Mouse (Mus musculus): ENCODE measurements around the gene Pnma1. TPM values are rescaled to one million over a fixed set of nuclear protein-coding genes. Genes with fewer than 3 reads are reported as not detected.

The Pnma1 gene
- polyA plus RNA-seq, 1 experiment from 2014 or later: 5.5 TPM

Other genes starting within 250 kb of the Pnma1 start
- 22.1 and 23.6 TPM in 2 replicates for gene Numb, start 226.6 kb downstream of the Pnma1 start, polyA plus RNA-seq (2015; fragmentation: Nextera tagmentation; extraction: Ambion mirVana)
- gene Riox1, start 197.9 kb downstream of the Pnma1 start, polyA plus RNA-seq (2015; fragmentation: Nextera tagmentation; extraction: Ambion mirVana): 9.1 and 12.1 TPM in 2 replicates
- gene Heatr4, start 163.6 kb downstream of the Pnma1 start, polyA plus RNA-seq (2015; fragmentation: Nextera tagmentation; extraction: Ambion mirVana): not detected in 2 replicates
- gene Acot2, start 160.6 kb downstream of the Pnma1 start, polyA plus RNA-seq (2015; fragmentation: Nextera tagmentation; extraction: Ambion mirVana): 10.6 and 11.8 TPM in 2 replicates
- 64.6 and 66.8 TPM in 2 replicates for gene Acot1, start 139.0 kb downstream of the Pnma1 start, polyA plus RNA-seq (2015; fragmentation: Nextera tagmentation; extraction: Ambion mirVana)
- 0.05 and 0.09 TPM in 2 replicates for gene Acot4, start 110.1 kb downstream of the Pnma1 start, polyA plus RNA-seq (2015; fragmentation: Nextera tagmentation; extraction: Ambion mirVana)
- gene Gm49366, start 109.6 kb downstream of the Pnma1 start, polyA plus RNA-seq (2015; fragmentation: Nextera tagmentation; extraction: Ambion mirVana): not detected in 2 replicates
- gene Acot3, start 96.3 kb downstream of the Pnma1 start, polyA plus RNA-seq (2015; fragmentation: Nextera tagmentation; extraction: Ambion mirVana): 0.70 and 1.0 TPM in 2 replicates
- gene Acot5, start 79.2 kb downstream of the Pnma1 start, polyA plus RNA-seq (2015; fragmentation: Nextera tagmentation; extraction: Ambion mirVana): not detected in 2 replicates
- 0.81 and 0.96 TPM in 2 replicates for gene Acot6, start 47.8 kb downstream of the Pnma1 start, polyA plus RNA-seq (2015; fragmentation: Nextera tagmentation; extraction: Ambion mirVana)
- gene Dnal1, start 34.1 kb downstream of the Pnma1 start, polyA plus RNA-seq (2015; fragmentation: Nextera tagmentation; extraction: Ambion mirVana): 7.8 and 9.7 TPM in 2 replicates
- gene Elmsan1, start 70.4 kb upstream of the Pnma1 start, polyA plus RNA-seq (2015; fragmentation: Nextera tagmentation; extraction: Ambion mirVana): 3.6 and 5.2 TPM in 2 replicates
- gene Ptgr2, start 136.7 kb upstream of the Pnma1 start, polyA plus RNA-seq (2015; fragmentation: Nextera tagmentation; extraction: Ambion mirVana): 14.0 and 16.4 TPM in 2 replicates
- 103 TPM in 2 replicates for gene Zfp410, start 168.4 kb upstream of the Pnma1 start, polyA plus RNA-seq (2015; fragmentation: Nextera tagmentation; extraction: Ambion mirVana)
- gene Coq6, start 213.2 kb upstream of the Pnma1 start, polyA plus RNA-seq (2015; fragmentation: Nextera tagmentation; extraction: Ambion mirVana): 42.6 and 45.0 TPM in 2 replicates
- gene Fam161b, start 213.3 kb upstream of the Pnma1 start, polyA plus RNA-seq (2015; fragmentation: Nextera tagmentation; extraction: Ambion mirVana): 17.7 and 20.6 TPM in 2 replicates

Data from midbrain, embryonic 13.5 days (tissue).